Mouse (Mus musculus) liver, adult (tissue): ENCODE data around the gene Matn3.

Source experiments
- GATA4 ChIP-seq: IDR thresholded peaks from 2 replicates; pipeline ENCODE4 v1.6.1; 2014; ENCODE audit warnings: mild to moderate bottlenecking, low read length; ENCODE audit not compliant: insufficient replicate concordance

Gene Matn3

GRCm38 (mm10) chr12:8922369-8923124 is 25.2 kb upstream of the Matn3 start:
- no peak for TF ChIP-seq GATA4

GRCm38 (mm10) chr12:8923125-8923410 is 24.7 kb upstream of the Matn3 start:
- TF ChIP-seq GATA4, result no peak

GRCm38 (mm10) chr12:8923603-8924002 is 24.1 kb upstream of the Matn3 start:
- TF ChIP-seq GATA4, result no peak

GRCm38 (mm10) chr12:8927652-8928051 is 20.1 kb upstream of the Matn3 start:
- TF ChIP-seq GATA4, result no peak

GRCm38 (mm10) chr12:8928766-8929165 is 19.0 kb upstream of the Matn3 start:
- TF ChIP-seq GATA4, result no peak

DNA sequence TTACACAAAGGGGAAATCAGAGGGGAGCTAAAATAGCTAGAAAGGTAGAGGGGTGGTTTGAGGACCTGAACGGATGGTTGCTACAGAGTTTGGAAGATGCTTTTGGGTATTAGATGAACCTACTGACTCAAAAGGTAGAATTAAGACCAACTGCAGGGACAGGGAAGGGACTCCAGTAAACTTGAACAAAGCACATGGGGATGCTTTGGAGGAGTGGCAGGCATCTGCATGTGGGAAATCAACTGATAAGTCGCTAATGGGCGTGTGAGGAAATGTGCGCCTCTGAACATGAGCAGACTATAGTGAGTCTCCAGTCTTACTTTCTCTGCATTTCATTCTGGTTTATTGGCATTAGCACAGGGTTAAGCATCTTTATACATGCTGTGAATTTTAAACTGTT is 16.6 kb upstream of the Matn3 start:
- TF ChIP-seq GATA4, result no peak

DNA sequence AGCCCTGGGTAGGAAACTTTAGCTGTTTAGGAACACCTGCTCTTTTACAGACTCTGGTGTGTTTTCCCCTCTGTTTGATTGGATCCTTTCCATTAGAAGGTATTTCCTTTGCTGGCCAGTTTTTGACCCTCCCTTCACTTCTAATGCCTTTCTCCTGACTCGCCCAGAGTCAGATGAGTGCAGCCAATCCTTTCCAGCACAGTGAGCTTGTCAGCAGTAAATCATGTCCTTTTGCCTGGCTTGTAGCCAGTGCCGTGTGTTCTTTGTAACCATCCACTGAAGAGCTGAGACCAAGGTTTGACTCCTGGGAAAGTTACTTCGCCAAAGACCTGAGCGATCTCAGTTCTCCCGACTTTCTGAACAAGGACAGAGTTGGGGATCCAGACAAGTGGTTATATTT is 12.4 kb upstream of the Matn3 start:
- TF ChIP-seq GATA4, result no peak

DNA sequence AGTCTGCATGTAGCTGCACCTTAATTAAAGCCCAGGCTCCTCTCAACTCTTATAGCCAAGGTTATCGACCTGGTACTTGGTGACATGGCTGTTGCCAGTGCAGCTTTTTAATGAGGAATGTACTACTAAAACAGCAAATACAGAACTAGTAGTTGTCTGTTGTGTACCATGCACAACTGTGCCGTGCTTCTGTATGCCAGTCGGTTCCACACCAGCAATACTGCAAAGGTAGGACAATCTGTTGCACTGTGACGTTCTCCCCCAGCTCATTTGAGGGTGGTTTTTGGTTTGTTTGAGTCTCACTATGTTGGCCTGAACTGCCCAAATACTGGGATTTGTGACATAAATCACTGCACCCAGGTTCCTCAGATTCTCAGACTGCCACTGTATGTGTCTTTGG is 8.2 kb upstream of the Matn3 start:
- TF ChIP-seq GATA4, result no peak

- no peak for TF ChIP-seq GATA4
Observed at GRCm38 (mm10) chr12:8940011-8941005, 7.4 kb upstream of the Matn3 start.

GRCm38 (mm10) chr12:8941131-8941615 is 6.6 kb upstream of the Matn3 start:
- no peak for TF ChIP-seq GATA4

- TF ChIP-seq GATA4, result no peak
Observed at GRCm38 (mm10) chr12:8941699-8942392, 5.9 kb upstream of the Matn3 start.

GRCm38 (mm10) chr12:8947163-8947562 is 566 bp upstream of the Matn3 start:
- TF ChIP-seq GATA4, result no peak

DNA sequence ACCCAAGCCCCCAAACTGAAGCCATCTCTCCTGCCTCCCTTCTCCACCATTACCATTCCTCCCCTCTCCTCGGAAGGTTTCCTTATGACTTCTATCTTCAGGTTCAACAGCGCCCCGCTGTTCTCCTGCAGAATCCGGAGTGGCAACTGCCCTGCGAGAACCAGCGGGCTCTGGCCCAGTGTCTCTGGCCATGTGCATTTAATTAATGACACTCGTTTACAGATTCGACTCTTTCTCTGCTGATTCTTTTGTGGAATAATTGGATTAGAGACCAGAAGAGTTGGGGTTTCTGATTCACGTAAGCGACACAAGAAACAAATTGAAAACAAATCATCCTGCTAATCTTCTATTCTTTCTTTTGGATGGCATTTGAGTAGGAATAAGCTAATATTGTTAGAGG is 5.4 kb downstream of the Matn3 start:
- TF ChIP-seq GATA4, result no peak

DNA sequence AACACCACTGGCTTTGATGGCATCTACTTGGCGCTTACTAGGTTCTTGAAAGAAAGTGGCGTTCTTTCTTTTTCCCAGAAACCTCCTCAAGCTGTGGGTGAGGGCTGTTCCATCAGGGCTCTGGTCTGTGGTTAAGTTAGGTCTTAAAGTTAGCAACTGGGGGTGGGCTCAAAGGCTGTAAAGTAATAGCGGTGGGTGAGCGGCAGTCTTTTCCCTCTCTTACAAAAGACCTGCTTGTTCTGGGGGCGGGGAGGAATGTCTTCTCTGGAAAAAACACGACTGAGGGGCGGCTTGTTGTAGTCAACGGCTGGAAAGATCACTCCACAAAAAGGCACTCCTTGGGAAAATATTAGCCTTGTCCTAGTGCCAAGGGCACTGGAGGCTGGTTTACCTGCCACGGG is 6.4 kb downstream of the Matn3 start:
- TF ChIP-seq GATA4, result no peak

DNA sequence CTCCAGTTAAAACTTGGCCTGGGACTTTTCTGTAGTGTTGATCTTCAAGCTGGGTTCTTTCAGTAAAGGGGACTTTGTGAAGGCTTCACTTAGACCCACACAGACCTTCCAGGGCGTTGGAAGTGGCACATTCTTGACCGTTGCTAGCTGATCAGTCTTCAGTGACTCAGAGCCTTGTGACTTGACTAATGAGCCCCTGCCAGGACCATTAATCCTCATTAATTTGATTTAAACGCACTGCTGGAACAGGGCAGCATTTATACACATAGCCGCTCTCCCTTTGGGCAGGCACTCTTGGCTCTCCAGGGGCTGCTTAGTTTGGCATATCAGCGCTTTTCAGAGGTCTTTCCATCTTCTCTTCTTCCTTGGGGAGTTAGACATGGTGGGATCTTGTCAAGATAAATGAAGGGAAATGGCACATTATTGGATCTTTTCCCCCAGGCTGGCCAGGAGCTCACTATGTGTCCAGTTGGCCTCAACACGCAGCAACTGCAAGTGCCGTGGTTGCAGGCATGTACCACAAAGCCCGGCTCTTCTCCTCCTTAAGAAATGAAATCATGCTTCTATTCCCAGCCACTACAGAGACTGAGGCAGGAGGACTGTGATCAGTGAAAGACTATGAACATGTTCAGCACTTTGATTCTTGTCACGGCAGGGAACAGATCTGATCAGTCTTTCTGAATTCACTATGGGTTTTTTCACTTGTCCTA is 14.0 kb downstream of the Matn3 start:
- no peak for TF ChIP-seq GATA4

- TF ChIP-seq GATA4, result no peak
Observed at GRCm38 (mm10) chr12:8969828-8970227, 22.1 kb downstream of the Matn3 start.
